Mouse (Mus musculus) liver, embryonic 14.5 days (tissue): ENCODE measurements around the gene Ndufaf3.
A peak's percentile ranks its signal among the peaks of the same experiment; 100 is the strongest.

Experiments
- CTCF ChIP-seq: IDR thresholded peaks from 2 replicates; pipeline ENCODE4 v1.5.1; 2016; ENCODE audit warnings: antibody characterized with exemption, low read depth, control low read depth
- EP300 ChIP-seq: IDR thresholded peaks from 2 replicates; pipeline ENCODE4 v1.6.1; 2016; ENCODE audit warnings: antibody characterized with exemption, low read depth

- peak; percentile 78 for TF ChIP-seq CTCF
- no peak for TF ChIP-seq EP300
Observed at GRCm38 (mm10) chr9:108573774-108574690, 6.8 kb upstream of the Ndufaf3 start.
